Mouse (Mus musculus): Measurements from ENCODE around the gene Fscn1.

DNA sequence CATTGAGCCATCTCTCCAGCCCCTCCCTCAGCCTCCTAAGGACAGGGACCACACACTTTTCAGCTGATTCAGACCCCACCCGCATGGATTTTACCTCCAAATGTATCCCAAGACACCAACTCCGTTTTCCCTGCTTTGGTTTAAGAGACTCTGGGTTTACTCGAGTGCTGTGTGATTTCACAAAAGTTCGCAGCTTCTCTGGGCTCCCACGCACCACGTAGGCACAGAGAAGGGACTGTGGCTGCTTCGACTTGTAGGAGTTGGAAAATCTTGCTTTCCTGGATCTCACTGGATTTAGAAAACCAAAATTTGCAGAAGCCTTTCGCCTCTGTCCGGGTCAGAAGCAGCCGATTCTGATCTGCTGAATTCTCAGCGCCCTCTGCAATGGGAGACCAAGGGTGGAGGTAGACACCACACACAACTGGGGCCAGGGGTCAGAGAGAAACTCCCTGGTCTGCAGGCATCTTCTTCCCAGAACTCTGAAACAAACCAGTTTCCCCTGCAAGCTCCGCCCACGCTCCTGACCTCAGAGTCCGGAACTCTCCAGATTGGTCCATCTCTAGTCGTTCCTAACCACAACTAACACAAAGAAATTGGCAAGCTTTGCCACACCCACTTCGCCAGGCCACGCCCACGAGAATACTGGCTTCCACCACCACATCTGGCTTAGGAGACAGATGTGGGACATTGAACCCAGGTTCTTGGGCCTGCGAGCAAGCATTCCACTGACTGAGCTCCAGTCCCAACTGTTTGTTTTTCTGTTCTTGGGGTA lies 22.0 kb upstream of the Fscn1 start:
- no peak for TF ChIP-seq CTCF (IDR thresholded peaks at IDR 0.05; ENCODE audit: low read depth, low read length)
- no peak for TF ChIP-seq POLR2A (IDR thresholded peaks at IDR 0.05; ENCODE audit: extremely low read depth, insufficient read depth, low read length)
